ENCODE assay signal across 10 mouse cellular contexts in genomic region chr15:78815314-78816073, GRCm38 (mm10). TPM values are rescaled to one million over a fixed set of nuclear protein-coding genes. Genes with fewer than 3 reads are reported as not detected.
DNase-seq lines count a peak whose midpoint lies in the region; ATAC-seq and TF ChIP-seq lines count a peak whose summit lies in the region.
"Had no signal": no experiment of that assay in that cellular context is flagged by ENCODE, and none has a peak within 500 bp of the region (broad histone marks: within the 10 kb centered on the region; RNA-seq: fewer than 3 reads in every experiment).

No protein-coding gene starts in this region.

- peaks cover 3% of the 10 kb centered on the region for H3K27me3 ChIP-seq in embryonic facial prominence, embryonic 13.5 days
- H3K27me3 ChIP-seq in embryonic facial prominence, embryonic 10.5 days (replicated peaks; ENCODE audit: low read depth, poor library complexity, severe bottlenecking): 0 out of 2 replicates have a peak, but pooled peaks cover 5% of the 10 kb centered on the region
- H3K27me3 ChIP-seq in E14TG2a.4 (ENCODE audit: insufficient read depth, low read length): peaks cover 9% of the 10 kb centered on the region
- no peaks in the 10 kb centered on the region for H3K27me3 ChIP-seq in intestine, embryonic 14.5 days (replicated peaks; ENCODE audit: control insufficient read depth, insufficient read depth, low read length)

- DNase-seq in embryonic facial prominence, embryonic 10.5 days (ENCODE audit: low spot score): no peak
- DNase-seq in intestine, embryonic 14.5 days (ENCODE audit: low spot score): no peak
- DNase-seq in lung, postnatal 36 days: peak; percentile 93
- DNase-seq in frontal cortex, postnatal 10 days (ENCODE audit: low spot score in 2 of 2): no peak
- no peak for DNase-seq in adipocyte (ENCODE audit: low spot score)
- DNase-seq in kidney, postnatal 14 days: no peak
- DNase-seq: gastrocnemius, postnatal 14 days had no signal

- H3K4me3 ChIP-seq in embryonic facial prominence, embryonic 13.5 days: no peak overlapping the region
- H3K4me3 ChIP-seq in embryonic facial prominence, embryonic 10.5 days: no peak overlapping the region
- H3K4me3 ChIP-seq in E14TG2a.4 (replicated peaks; ENCODE audit: low read length): peak overlapping the region; percentile 43; the same call in 1 of the 2 replicates
- H3K4me3 ChIP-seq in intestine, embryonic 14.5 days (ENCODE audit: low read depth, low read length): no peak overlapping the region

- no peak overlapping the region for H3K4me2 ChIP-seq in embryonic facial prominence, embryonic 13.5 days
- no peak overlapping the region for H3K4me2 ChIP-seq in intestine, embryonic 14.5 days (ENCODE audit: low read length)

- H3K9ac ChIP-seq in embryonic facial prominence, embryonic 13.5 days: no peak overlapping the region
- no peak overlapping the region for H3K9ac ChIP-seq in intestine, embryonic 14.5 days (ENCODE audit: low read length)

- no peaks in the 10 kb centered on the region for H3K9me3 ChIP-seq in embryonic facial prominence, embryonic 13.5 days
- H3K9me3 ChIP-seq in embryonic facial prominence, embryonic 10.5 days: no peaks in the 10 kb centered on the region
- H3K9me3 ChIP-seq in E14TG2a.4 (ENCODE audit: low read length): no peaks in the 10 kb centered on the region
- H3K9me3 ChIP-seq in intestine, embryonic 14.5 days (ENCODE audit: control insufficient read depth, low read length): no peaks in the 10 kb centered on the region

- 0 out of 2 replicates have a peak, but pooled peaks have one; percentile 32 for ATAC-seq in embryonic facial prominence, embryonic 13.5 days (ENCODE audit: insufficient number of reproducible peaks, insufficient read depth, low FRiP score, low TSS enrichment, low read depth)
- ATAC-seq in intestine, embryonic 14.5 days (replicated peaks; ENCODE audit: low FRiP score, low TSS enrichment, low read depth): peak; percentile 81
- ATAC-seq: activated CD4-positive, CD25-positive, alpha-beta regulatory T cell, adult 4 months had no signal

- no peak for TF ChIP-seq CTCF in E14TG2a.4 (conservative IDR thresholded peaks at IDR 0.05; ENCODE audit: low read length)

- WGBS in embryonic facial prominence, embryonic 13.5 days: 55% methylated on average over 11 of the region's 11 CpGs
- 65% methylated on average over 11 of the region's 11 CpGs for WGBS in embryonic facial prominence, embryonic 10.5 days
- 37% methylated on average over 11 of the region's 11 CpGs for WGBS in intestine, embryonic 14.5 days

- H3K27ac ChIP-seq in embryonic facial prominence, embryonic 13.5 days: no peak overlapping the region
- H3K27ac ChIP-seq in embryonic facial prominence, embryonic 10.5 days (replicated peaks): no peak overlapping the region
- no peak overlapping the region for H3K27ac ChIP-seq in intestine, embryonic 14.5 days (ENCODE audit: low read depth)

- peaks cover 10% of the 10 kb centered on the region; the same call in 1 of the 2 replicates for H3K4me1 ChIP-seq in embryonic facial prominence, embryonic 13.5 days
- H3K4me1 ChIP-seq in embryonic facial prominence, embryonic 10.5 days: peaks cover 5% of the 10 kb centered on the region
- H3K4me1 ChIP-seq in E14TG2a.4 (replicated peaks; ENCODE audit: low read depth, low read length): peaks cover 31% of the 10 kb centered on the region
- H3K4me1 ChIP-seq in intestine, embryonic 14.5 days (replicated peaks; ENCODE audit: control insufficient read depth, insufficient read depth, low read length): peaks cover 5% of the 10 kb centered on the region; the same call in 1 of the 2 replicates

- H3K36me3 ChIP-seq in embryonic facial prominence, embryonic 13.5 days: no peaks in the 10 kb centered on the region
- no peaks in the 10 kb centered on the region for H3K36me3 ChIP-seq in embryonic facial prominence, embryonic 10.5 days (replicated peaks)
- H3K36me3 ChIP-seq in E14TG2a.4 (ENCODE audit: insufficient read depth, low read length): no peaks in the 10 kb centered on the region
- H3K36me3 ChIP-seq in intestine, embryonic 14.5 days (ENCODE audit: control insufficient read depth, insufficient read depth, low read length): no peaks in the 10 kb centered on the region

RNA-seq across cellular contexts. Expression of gene Card10, which starts 12.7 kb away (rescaled TPM):
- 3.0 and 3.2 TPM in 2 replicates for polyA plus RNA-seq in embryonic facial prominence, embryonic 13.5 days (2015; fragmentation: Nextera tagmentation; extraction: Ambion mirVana)
- 3.3 and 4.3 TPM in 2 replicates for polyA plus RNA-seq in embryonic facial prominence, embryonic 10.5 days (2016; fragmentation: Nextera tagmentation; extraction: Ambion mirVana)
- 7.3 and 8.6 TPM in 2 replicates for polyA plus RNA-seq in intestine, embryonic 14.5 days (2014; fragmentation: Nextera tagmentation; extraction: Ambion mirVana)
- polyA plus RNA-seq: activated CD4-positive, CD25-positive, alpha-beta regulatory T cell, adult 4 months had no signal

RNA-seq across cellular contexts. Expression of gene Cdc42ep1, which starts 26.9 kb away (rescaled TPM):
- 25.2 and 28.6 TPM in 2 replicates for polyA plus RNA-seq in embryonic facial prominence, embryonic 13.5 days (2015; fragmentation: Nextera tagmentation; extraction: Ambion mirVana)
- 19.9 and 20.8 TPM in 2 replicates for polyA plus RNA-seq in embryonic facial prominence, embryonic 10.5 days (2016; fragmentation: Nextera tagmentation; extraction: Ambion mirVana)
- 44.9 and 45.7 TPM in 2 replicates for polyA plus RNA-seq in intestine, embryonic 14.5 days (2014; fragmentation: Nextera tagmentation; extraction: Ambion mirVana)
- polyA plus RNA-seq: activated CD4-positive, CD25-positive, alpha-beta regulatory T cell, adult 4 months had no signal

RNA-seq across cellular contexts. Expression of gene Lgals2, which starts 39.8 kb away (rescaled TPM):
- polyA plus RNA-seq in embryonic facial prominence, embryonic 13.5 days (2015; fragmentation: Nextera tagmentation; extraction: Ambion mirVana): 1.3 TPM in 1 of 2 replicates, not detected in the other
- polyA plus RNA-seq in embryonic facial prominence, embryonic 10.5 days (2016; fragmentation: Nextera tagmentation; extraction: Ambion mirVana): not detected in 2 replicates
- polyA plus RNA-seq in intestine, embryonic 14.5 days (2014; fragmentation: Nextera tagmentation; extraction: Ambion mirVana): 776 and 848 TPM in 2 replicates
- polyA plus RNA-seq: activated CD4-positive, CD25-positive, alpha-beta regulatory T cell, adult 4 months had no signal

RNA-seq across cellular contexts. Expression of gene Mfng, which starts 42.2 kb away (rescaled TPM):
- polyA plus RNA-seq in embryonic facial prominence, embryonic 13.5 days (2015; fragmentation: Nextera tagmentation; extraction: Ambion mirVana): 16.1 and 18.8 TPM in 2 replicates
- polyA plus RNA-seq in embryonic facial prominence, embryonic 10.5 days (2016; fragmentation: Nextera tagmentation; extraction: Ambion mirVana): 36.4 and 39.0 TPM in 2 replicates
- 18.4 and 19.1 TPM in 2 replicates for polyA plus RNA-seq in intestine, embryonic 14.5 days (2014; fragmentation: Nextera tagmentation; extraction: Ambion mirVana)

Comparison
In these comparisons a context has a peak if more than half of its experiments do, and no peak if none do; other contexts are left out.
1. RNA of gene Lgals2, which starts 39.8 kb away (polyA plus RNA-seq): 776 to 848 TPM in intestine, embryonic 14.5 days; 1.3 TPM in embryonic facial prominence, embryonic 13.5 days and not detected in embryonic facial prominence, embryonic 10.5 days; every median in the first group is over 100 times any median in the second.